Mouse (Mus musculus): Measurements from ENCODE around the gene Atp2a1. TPM values are rescaled to one million over a fixed set of nuclear protein-coding genes. Genes with fewer than 3 reads are reported as not detected.

Gene Atp2a1
- polyA plus RNA-seq, 1 experiment from 2014 or later = 2.7 TPM

GRCm38 (mm10) chr7:126464121-126464520 lies 1.2 kb upstream of the Atp2a1 start:
- H3K9ac ChIP-seq (ENCODE audit: low read depth, low read length) = no peak overlapping the region
- H3K4me2 ChIP-seq (replicated peaks; ENCODE audit: low read depth, low read length) = no peak overlapping the region
- H3K36me3 ChIP-seq (ENCODE audit: control insufficient read depth, insufficient read depth, low read length) = peaks cover 6% of the 10 kb centered on the region; the same call in 1 of the 2 replicates
- ATAC-seq (ENCODE audit: low FRiP score) (no peak), DNase-seq (ENCODE audit: low spot score) (no peak)
- H3K27me3 ChIP-seq (ENCODE audit: control insufficient read depth, insufficient read depth, low read length) = no peaks in the 10 kb centered on the region
- WGBS = 50% methylated on average over 4 of the region's 4 CpGs
- H3K4me1 ChIP-seq (replicated peaks; ENCODE audit: control insufficient read depth, insufficient read depth, low read length) = no peaks in the 10 kb centered on the region
- no peaks in the 10 kb centered on the region for H3K9me3 ChIP-seq (ENCODE audit: control insufficient read depth, low read length)
- no peak overlapping the region for H3K4me3 ChIP-seq (ENCODE audit: low read depth, low read length)
- H3K27ac ChIP-seq (ENCODE audit: low read depth, low read length) = no peak overlapping the region

DNA sequence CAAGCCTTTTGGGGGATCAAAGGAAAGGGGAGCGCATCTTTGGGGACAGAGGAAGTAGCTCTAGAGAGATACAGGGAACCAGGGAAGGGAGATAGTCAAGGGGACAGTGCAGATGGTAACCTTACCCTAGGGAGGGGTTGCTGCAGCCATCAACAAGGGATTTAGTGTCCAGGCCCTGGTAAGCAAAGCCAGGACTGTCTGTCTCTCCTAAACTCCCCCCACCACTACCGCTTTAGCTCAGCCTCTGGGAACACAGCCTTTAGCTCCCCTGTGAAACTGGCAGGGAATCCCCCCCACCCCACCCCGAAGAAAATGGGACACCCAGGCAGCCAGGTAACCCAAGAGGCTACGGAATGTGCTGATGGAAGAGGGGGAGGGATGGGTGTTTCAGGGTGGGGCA lies 639 bp upstream of the Atp2a1 start:
- DNase-seq (ENCODE audit: low spot score) (no peak), ATAC-seq (ENCODE audit: low FRiP score) (no peak)
- no peak overlapping the region for H3K27ac ChIP-seq (ENCODE audit: low read depth, low read length)
- no peak overlapping the region for H3K9ac ChIP-seq (ENCODE audit: low read depth, low read length)
- no peaks in the 10 kb centered on the region for H3K4me1 ChIP-seq (replicated peaks; ENCODE audit: control insufficient read depth, insufficient read depth, low read length)
- WGBS = 69% methylated on average over 4 of the region's 4 CpGs
- no peaks in the 10 kb centered on the region for H3K27me3 ChIP-seq (ENCODE audit: control insufficient read depth, insufficient read depth, low read length)
- H3K36me3 ChIP-seq (ENCODE audit: control insufficient read depth, insufficient read depth, low read length) = peaks cover 6% of the 10 kb centered on the region; the same call in 1 of the 2 replicates
- no peaks in the 10 kb centered on the region for H3K9me3 ChIP-seq (ENCODE audit: control insufficient read depth, low read length)
- H3K4me3 ChIP-seq (ENCODE audit: low read depth, low read length) = no peak overlapping the region
- H3K4me2 ChIP-seq (replicated peaks; ENCODE audit: low read depth, low read length) = no peak overlapping the region

DNA sequence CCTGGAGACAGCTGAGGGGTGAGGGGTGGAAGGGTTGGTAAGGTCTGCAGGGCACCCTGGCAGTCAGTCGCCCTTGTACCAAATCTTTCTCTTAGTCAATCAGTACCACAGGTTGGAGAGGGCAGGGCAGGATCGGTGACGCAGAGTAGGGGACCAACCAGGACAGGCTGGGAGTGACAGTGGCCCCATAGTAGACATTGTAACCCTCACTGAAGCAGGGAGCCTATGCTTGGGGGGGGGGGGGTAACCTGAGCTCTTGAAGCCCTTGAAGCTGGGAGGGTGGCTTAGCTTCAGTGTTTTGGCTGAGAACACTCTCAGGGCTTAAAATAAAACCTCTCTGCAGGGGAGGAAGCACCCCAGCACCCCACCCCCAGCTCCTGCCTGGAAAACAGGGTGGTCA lies 1.3 kb downstream of the Atp2a1 start:
- H3K4me1 ChIP-seq (replicated peaks; ENCODE audit: control insufficient read depth, insufficient read depth, low read length) = no peaks in the 10 kb centered on the region
- no peaks in the 10 kb centered on the region for H3K36me3 ChIP-seq (ENCODE audit: control insufficient read depth, insufficient read depth, low read length)
- no peak overlapping the region for H3K27ac ChIP-seq (ENCODE audit: low read depth, low read length)
- ATAC-seq (ENCODE audit: low FRiP score) = no peak
- no peak overlapping the region for H3K4me2 ChIP-seq (replicated peaks; ENCODE audit: low read depth, low read length)
- WGBS = 64% methylated on average over 3 of the region's 3 CpGs
- no peak overlapping the region for H3K4me3 ChIP-seq (ENCODE audit: low read depth, low read length)
- no peaks in the 10 kb centered on the region for H3K9me3 ChIP-seq (ENCODE audit: control insufficient read depth, low read length)
- H3K27me3 ChIP-seq (ENCODE audit: control insufficient read depth, insufficient read depth, low read length) = no peaks in the 10 kb centered on the region
- H3K9ac ChIP-seq (ENCODE audit: low read depth, low read length) = no peak overlapping the region
- no peak for DNase-seq (ENCODE audit: low spot score)

DNA sequence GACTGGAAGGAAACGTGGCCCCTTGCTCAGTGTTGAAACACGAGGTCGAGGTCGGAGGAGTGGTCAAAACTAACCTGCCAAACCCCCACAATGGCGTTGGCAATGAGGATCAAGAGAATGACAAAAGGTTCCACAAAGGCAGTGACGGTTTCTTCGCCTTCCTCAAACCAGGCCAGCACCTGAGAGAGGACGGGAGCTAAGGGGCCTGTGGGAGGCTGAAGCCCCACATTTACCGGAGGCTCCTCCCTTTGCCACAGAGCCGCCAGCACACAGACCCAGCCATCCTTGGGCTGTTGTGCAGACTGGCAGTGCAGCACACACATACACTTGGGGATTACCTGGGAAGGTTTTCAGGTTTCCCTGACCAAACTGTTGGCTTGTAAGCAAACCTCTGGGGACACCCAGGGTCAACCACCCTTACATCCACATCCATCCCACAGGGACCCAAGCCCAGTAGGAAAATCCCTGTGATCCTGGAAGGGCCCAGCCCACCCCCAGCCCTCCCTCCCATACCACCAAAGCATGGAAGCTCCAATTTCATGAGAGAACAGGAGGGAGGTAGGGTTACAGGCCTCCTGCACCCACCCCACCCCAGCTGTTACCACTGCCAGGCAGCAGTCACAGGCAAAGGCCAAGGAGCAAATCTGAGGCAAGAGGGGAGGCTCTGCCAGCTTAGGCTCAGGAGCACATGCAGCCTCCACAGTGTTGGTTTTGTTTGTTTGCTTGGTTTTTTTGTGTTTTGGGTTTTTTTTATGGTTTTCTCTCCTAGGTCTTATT lies 2.1 kb downstream of the Atp2a1 start:
- H3K27me3 ChIP-seq (ENCODE audit: control insufficient read depth, insufficient read depth, low read length) = no peaks in the 10 kb centered on the region
- no peaks in the 10 kb centered on the region for H3K36me3 ChIP-seq (ENCODE audit: control insufficient read depth, insufficient read depth, low read length)
- ATAC-seq (ENCODE audit: low FRiP score) (no peak), DNase-seq (ENCODE audit: low spot score) (no peak)
- H3K4me3 ChIP-seq (ENCODE audit: low read depth, low read length) = no peak overlapping the region
- H3K27ac ChIP-seq (ENCODE audit: low read depth, low read length) = no peak overlapping the region
- H3K9me3 ChIP-seq (ENCODE audit: control insufficient read depth, low read length) = no peaks in the 10 kb centered on the region
- no peak overlapping the region for H3K9ac ChIP-seq (ENCODE audit: low read depth, low read length)
- 52% methylated on average over 10 of the region's 10 CpGs for WGBS
- H3K4me2 ChIP-seq (replicated peaks; ENCODE audit: low read depth, low read length) = no peak overlapping the region
- no peaks in the 10 kb centered on the region for H3K4me1 ChIP-seq (replicated peaks; ENCODE audit: control insufficient read depth, insufficient read depth, low read length)

- Histone ChIP-seq H3K4me2 (replicated peaks; ENCODE audit: low read depth, low read length) (no peak overlapping the region), H3K9ac (ENCODE audit: low read depth, low read length) (no peak overlapping the region), H3K27me3 (ENCODE audit: control insufficient read depth, insufficient read depth, low read length) (no peaks in the 10 kb centered on the region), H3K4me3 (ENCODE audit: low read depth, low read length) (no peak overlapping the region), H3K9me3 (ENCODE audit: control insufficient read depth, low read length) (no peaks in the 10 kb centered on the region), H3K4me1 (replicated peaks; ENCODE audit: control insufficient read depth, insufficient read depth, low read length) (no peaks in the 10 kb centered on the region), H3K36me3 (ENCODE audit: control insufficient read depth, insufficient read depth, low read length) (no peaks in the 10 kb centered on the region), H3K27ac (ENCODE audit: low read depth, low read length) (no peak overlapping the region)
- WGBS = 80% methylated on average over 11 of the region's 11 CpGs
- no peak for DNase-seq (ENCODE audit: low spot score)
- ATAC-seq (ENCODE audit: low FRiP score) = no peak
Measured at GRCm38 (mm10) chr7:126458844-126459618, 3.9 kb downstream of the Atp2a1 start.

DNA sequence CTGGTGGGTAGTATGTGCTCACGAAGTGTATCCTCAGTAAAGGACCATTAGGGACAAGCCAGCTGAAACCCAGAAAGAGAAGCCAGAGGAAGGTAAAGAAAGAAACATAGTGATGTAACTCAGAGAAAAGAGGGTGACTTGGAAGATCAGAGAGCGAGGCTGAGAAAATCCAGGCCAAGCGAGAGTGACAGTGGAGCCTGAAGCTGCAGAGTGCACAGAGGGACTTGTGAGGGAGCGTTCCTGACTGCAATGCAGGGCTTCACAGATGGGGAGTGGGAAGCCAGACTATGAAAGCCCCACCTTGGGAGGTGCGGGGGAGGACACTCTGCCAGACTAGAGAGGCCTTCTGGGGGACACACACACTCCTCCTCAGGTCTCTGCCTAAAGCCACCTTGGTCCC lies 4.7 kb downstream of the Atp2a1 start:
- H3K27me3 ChIP-seq (ENCODE audit: control insufficient read depth, insufficient read depth, low read length) = no peaks in the 10 kb centered on the region
- H3K4me3 ChIP-seq (ENCODE audit: low read depth, low read length) = no peak overlapping the region
- H3K27ac ChIP-seq (ENCODE audit: low read depth, low read length) = no peak overlapping the region
- H3K4me1 ChIP-seq (replicated peaks; ENCODE audit: control insufficient read depth, insufficient read depth, low read length) = no peaks in the 10 kb centered on the region
- WGBS = 73% methylated on average over 5 of the region's 5 CpGs
- H3K4me2 ChIP-seq (replicated peaks; ENCODE audit: low read depth, low read length) = no peak overlapping the region
- H3K9me3 ChIP-seq (ENCODE audit: control insufficient read depth, low read length) = no peaks in the 10 kb centered on the region
- H3K36me3 ChIP-seq (ENCODE audit: control insufficient read depth, insufficient read depth, low read length) = no peaks in the 10 kb centered on the region
- DNase-seq (ENCODE audit: low spot score) (no peak), ATAC-seq (ENCODE audit: low FRiP score) (no peak)
- H3K9ac ChIP-seq (ENCODE audit: low read depth, low read length) = no peak overlapping the region

DNA sequence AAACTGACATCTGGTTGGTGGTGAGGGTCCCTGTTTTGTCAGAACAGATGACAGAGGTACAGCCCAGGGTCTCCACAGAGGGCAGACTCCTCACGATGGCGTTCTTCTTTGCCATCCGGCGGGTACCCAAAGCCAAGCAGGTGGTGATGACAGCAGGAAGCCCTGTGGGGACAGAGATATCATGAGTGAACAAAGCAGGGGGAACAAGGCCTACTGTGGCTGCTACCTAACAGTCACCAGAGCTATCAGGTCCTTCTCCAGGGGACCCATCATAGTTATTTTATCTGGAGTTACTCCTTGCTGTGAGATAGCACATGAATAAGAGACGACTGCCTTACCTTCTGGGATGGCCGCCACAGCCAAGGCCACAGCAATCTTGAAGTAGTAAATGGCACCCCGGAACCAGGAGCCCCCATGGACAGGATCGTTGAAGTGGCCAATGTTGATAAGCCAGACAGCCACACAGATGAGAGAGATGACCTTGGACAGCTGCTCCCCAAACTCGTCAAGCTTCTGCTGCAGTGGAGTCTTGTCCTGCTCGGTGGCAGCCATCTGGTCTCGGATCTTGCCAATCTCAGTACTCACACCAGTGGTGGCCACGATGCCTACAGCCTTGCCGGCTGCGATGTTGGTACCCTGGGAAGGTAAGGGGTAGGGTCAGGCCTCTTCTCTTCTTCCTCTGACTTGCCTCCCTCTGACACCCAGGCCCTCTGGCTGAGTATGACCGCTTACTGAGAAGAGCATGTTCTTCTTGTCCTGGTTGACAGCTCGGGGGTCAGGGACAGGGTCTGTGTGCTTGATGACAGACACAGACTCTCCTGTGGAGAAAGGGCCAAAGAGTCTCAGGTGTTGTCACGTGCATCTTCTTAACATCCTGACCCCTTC lies 6.3 kb downstream of the Atp2a1 start:
- H3K4me3 ChIP-seq (ENCODE audit: low read depth, low read length) = no peak overlapping the region
- no peak overlapping the region for H3K9ac ChIP-seq (ENCODE audit: low read depth, low read length)
- no peak for ATAC-seq (ENCODE audit: low FRiP score)
- H3K4me1 ChIP-seq (replicated peaks; ENCODE audit: control insufficient read depth, insufficient read depth, low read length) = no peaks in the 10 kb centered on the region
- H3K36me3 ChIP-seq (ENCODE audit: control insufficient read depth, insufficient read depth, low read length) = no peaks in the 10 kb centered on the region
- no peak overlapping the region for H3K4me2 ChIP-seq (replicated peaks; ENCODE audit: low read depth, low read length)
- 87% methylated on average over 17 of the region's 17 CpGs for WGBS
- no peaks in the 10 kb centered on the region for H3K27me3 ChIP-seq (ENCODE audit: control insufficient read depth, insufficient read depth, low read length)
- H3K9me3 ChIP-seq (ENCODE audit: control insufficient read depth, low read length) = no peaks in the 10 kb centered on the region
- DNase-seq (ENCODE audit: low spot score) = no peak
- H3K27ac ChIP-seq (ENCODE audit: low read depth, low read length) = no peak overlapping the region

DNA sequence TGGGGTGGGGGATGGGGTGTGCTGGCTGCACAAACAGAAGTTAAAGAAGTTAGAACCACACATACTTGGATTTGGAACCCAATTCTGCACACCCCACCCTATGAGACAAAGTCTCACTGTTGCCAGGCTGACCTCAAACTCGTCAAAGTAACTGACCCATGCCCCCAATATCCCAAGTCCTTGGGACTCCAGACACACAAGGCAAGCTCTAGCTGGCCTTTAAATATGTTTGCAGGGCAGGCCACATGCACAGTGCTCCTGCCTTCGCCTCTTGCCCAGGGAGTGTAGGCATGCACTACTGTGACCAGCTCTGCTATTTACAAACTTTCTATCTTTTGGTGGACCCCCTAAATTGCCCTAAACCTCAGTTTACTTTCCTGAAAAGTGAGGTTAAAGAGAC lies 7.7 kb downstream of the Atp2a1 start:
- no peak overlapping the region for H3K4me3 ChIP-seq (ENCODE audit: low read depth, low read length)
- no peaks in the 10 kb centered on the region for H3K27me3 ChIP-seq (ENCODE audit: control insufficient read depth, insufficient read depth, low read length)
- H3K9ac ChIP-seq (ENCODE audit: low read depth, low read length) = no peak overlapping the region
- H3K4me2 ChIP-seq (replicated peaks; ENCODE audit: low read depth, low read length) = no peak overlapping the region
- H3K36me3 ChIP-seq (ENCODE audit: control insufficient read depth, insufficient read depth, low read length) = no peaks in the 10 kb centered on the region
- 77% methylated on average over 2 of the region's 2 CpGs for WGBS
- ATAC-seq (ENCODE audit: low FRiP score) (no peak), DNase-seq (ENCODE audit: low spot score) (no peak)
- H3K9me3 ChIP-seq (ENCODE audit: control insufficient read depth, low read length) = no peaks in the 10 kb centered on the region
- H3K27ac ChIP-seq (ENCODE audit: low read depth, low read length) = no peak overlapping the region
- H3K4me1 ChIP-seq (replicated peaks; ENCODE audit: control insufficient read depth, insufficient read depth, low read length) = no peaks in the 10 kb centered on the region

All from hindbrain, embryonic 11.5 days (tissue).